Mouse (Mus musculus): ENCODE measurements around the gene Pgam5.

Gene Pgam5

DNA sequence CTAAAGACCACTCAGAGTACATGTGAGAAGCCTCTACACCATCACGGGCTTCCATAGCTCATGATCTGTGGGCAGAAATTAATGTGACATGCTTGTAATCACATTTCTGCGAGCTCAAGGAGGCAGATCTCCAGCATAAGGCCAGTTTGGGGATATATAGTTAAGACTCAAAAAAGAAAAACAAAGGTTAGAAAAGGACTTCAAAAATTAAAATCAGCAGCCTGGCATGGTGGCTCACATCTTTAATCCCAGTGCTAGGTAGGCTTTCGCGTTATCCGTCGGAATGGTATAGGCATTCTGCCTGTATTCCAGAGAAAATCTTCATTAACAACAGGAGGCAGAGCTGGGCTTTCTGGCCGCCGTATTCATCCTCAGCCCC lies 39.3 kb downstream of the Pgam5 start:
- no peak for DNase-seq (ENCODE audit: low spot score)

DNA sequence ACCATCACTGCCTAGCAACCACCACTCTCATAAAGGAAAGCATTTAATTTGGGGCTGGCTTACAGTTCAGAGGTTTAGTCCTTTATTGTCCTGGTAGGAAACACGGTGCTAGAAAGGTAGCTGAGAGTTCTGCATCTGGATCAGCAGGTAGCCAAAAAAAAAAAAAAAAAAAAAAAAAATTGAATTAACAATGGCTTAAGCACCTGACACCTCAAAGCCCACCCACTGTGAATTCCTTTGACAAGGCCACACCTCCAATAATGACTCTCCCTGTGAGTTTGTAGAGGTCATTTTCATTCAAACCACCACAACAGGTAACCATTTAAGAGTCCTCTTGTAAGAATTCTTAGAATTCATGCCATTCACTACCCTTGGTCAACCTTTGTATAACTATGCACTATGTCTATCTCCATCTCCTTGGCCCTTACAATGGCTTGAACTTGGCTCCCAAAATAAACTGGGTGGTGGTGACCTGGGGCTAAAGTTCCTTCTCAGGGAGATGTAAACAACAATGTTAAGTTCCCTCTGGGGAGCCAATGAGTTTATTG lies 42.3 kb downstream of the Pgam5 start:
- DNase-seq (ENCODE audit: low spot score), result no peak

DNA sequence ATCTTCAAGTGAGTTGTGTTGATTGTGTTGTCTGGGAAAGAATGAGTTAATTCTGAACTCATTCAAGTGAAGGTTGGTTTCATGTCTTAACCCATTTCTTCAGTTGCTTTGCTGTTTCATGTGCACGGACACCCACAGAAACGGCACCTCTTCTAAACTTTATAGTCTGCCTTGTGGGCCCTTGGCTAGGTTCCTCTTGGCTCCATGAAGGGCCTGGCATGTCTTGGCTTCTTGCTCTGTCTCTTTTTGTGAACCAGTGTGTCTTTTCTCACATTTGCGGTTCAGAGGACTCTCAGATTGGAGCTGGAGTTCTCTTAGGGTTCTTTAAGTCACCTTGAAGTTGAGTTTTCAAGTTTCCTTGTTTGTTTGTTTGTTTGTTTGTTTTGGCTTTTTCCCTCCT lies 44.7 kb downstream of the Pgam5 start:
- DNase-seq (ENCODE audit: low spot score), result no peak

DNA sequence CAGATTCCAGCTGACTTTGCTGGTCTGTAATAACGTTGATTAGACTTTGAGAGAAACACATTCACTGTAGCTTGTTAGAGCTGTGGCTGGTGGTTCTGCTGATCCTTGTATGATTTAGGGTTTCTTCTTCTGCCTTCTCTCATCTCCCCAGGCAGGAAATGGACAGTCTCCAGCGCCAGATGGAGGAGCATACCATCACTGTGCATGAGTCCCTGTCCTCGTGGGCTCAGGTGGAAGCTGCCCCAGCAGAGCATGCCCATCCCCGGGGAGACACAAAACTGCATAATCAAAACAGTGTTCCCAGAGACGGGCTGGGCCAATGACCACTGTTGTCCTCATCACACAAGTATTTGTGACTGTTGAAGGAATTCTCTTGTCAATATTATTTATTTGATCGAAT lies 47.0 kb downstream of the Pgam5 start:
- no peak for DNase-seq (ENCODE audit: low spot score)

DNA sequence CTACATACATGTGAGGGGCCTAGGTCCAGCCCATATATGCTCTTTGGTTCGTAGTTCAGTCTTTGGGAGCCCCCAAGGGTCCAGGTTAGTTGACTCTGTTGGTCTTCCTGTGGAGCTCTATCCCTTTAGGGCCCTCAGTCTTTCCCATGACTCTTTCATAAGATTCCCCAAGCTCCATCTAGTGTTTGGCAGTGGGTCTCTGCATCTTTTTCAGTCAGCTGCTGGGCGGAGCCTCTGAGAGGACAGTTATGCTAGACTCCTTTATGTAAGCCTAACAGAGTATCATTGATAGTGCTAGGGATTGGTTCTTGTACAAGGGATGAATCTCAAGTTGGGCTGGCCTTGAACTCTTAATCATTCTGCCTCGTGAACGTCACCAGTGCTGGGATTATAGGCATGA lies 49.4 kb downstream of the Pgam5 start:
- no peak for DNase-seq (ENCODE audit: low spot score)

DNA sequence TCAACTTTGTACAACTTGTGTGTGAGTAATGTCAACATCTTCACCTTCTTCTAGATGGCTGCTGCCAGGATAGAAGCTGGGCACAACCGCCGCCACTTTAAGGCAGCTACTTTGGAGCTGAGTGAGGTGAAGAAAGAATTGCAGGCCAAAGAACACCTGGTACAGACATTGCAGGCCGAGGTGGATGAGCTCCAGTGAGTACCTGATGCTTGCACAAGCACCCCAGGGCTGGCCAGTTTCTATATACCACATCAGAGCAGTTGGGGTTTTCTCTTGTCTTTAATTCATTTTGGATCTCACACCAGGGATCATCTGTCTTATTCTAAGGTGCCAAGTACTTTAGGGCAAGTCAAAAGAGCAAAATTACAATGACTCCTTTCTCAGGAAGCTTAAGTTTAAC lies 52.9 kb downstream of the Pgam5 start:
- no peak for DNase-seq (ENCODE audit: low spot score)

DNA sequence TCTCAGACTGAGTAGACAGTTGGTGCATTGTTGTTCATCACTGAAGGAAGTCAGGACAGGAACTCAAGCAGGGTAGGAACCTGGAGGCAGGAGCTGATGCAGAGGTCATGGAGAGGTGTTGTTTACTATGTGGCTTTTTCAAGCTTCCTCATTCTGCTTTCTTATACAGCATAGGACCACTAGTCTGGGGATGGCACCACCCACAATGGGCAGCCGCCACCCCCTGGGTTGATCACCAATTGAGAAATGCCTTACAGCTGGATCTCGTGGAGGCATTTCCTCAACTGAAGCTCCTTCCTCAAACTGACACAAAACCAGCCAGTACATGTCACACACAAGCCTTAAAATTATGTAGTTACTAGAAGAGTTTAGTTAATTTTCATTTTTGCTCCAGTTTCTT lies 58.4 kb downstream of the Pgam5 start:
- DNase-seq (ENCODE audit: low spot score), result no peak
